Mouse (Mus musculus): ENCODE data around the gene Rbm5. TPM values are rescaled to one million over a fixed set of nuclear protein-coding genes. Genes with fewer than 3 reads are reported as not detected.
A peak's percentile ranks its signal among the peaks of the same experiment; 100 is the strongest.

The Rbm5 gene
- polyA plus RNA-seq, 1 experiment from 2014 or later = 145 TPM

DNA sequence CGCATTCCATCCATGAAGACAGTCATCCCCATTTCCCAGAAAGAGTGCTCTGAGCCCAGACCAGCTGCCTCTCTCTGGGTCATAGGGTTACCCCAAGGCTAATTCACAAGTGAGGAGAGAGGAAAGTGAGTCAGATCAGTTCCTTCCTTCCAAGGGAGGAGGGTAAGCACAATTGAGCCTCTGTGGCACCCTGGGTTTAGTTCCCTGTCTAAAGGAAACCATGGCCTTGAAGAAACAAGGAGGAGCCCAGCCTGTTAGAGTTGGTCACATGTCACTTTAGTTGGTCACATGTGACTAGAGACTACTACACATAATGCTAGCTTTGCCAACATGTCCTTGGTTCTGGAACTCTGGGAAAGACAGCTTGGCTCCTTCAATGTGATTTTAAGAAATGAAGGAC is 46.0 kb downstream of the Rbm5 start:
- H3K27ac ChIP-seq (replicated peaks; ENCODE audit: low read depth, low read length) = peak overlapping the region; percentile 71
- H3K4me1 ChIP-seq (ENCODE audit: control insufficient read depth, insufficient read depth, low read length) = peaks cover 55% of the 10 kb centered on the region
- H3K9ac ChIP-seq (ENCODE audit: low read depth, low read length) = no peak overlapping the region
- ATAC-seq (ENCODE audit: low read depth) = no peak
- 86% methylated on average over 1 of the region's 1 CpGs for WGBS
- no peak overlapping the region for H3K4me2 ChIP-seq (ENCODE audit: low read depth, low read length)
- H3K4me3 ChIP-seq (ENCODE audit: low read depth, low read length) = no peak overlapping the region
- DNase-seq (ENCODE audit: low spot score) = no peak
- H3K27me3 ChIP-seq (replicated peaks; ENCODE audit: control insufficient read depth, insufficient read depth, low read length) = no peaks in the 10 kb centered on the region
- H3K36me3 ChIP-seq (ENCODE audit: control insufficient read depth, insufficient read depth, low read length) = no peaks in the 10 kb centered on the region
- no peaks in the 10 kb centered on the region for H3K9me3 ChIP-seq (ENCODE audit: control insufficient read depth, low read length)

DNA sequence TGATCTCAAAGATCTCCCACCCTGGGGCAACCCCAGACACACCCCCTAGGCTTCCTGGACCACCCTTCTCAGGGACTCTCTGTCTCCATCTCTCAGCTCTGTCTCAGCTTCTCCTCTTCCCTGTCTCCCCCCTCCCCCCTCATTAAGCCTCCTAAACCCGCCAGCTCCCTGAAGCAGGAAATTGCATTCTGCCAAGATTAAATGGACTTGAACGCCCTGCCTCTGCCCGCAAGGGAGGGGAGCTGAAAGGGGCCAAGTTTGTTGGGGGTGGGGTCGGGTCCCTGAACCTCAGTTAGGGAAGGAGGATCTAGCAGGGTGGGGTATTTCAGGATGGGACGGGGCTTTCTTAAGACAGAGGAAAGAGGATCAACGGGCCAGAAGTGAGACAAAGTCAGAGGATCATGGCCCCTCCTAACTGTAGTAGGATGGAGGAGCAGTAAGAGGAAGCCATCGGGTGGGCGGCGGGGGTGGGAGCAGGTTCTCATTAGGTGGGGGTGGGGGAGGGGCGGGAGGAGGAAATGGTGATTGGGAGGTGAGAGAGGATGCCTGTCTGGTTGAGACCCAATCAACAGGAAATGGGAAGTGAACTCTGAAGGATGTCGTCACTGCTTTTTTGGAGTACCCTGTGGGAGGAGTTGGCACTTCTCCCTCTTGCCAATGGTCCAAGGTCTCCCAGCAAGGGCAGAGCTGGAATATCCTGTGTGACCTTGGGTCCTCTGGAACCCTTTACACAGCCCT is 46.8 kb downstream of the Rbm5 start:
- WGBS = 3% methylated on average over 10 of the region's 11 CpGs
- H3K36me3 ChIP-seq (ENCODE audit: control insufficient read depth, insufficient read depth, low read length) = no peaks in the 10 kb centered on the region

GRCm38 (mm10) chr9:107723292-107723691 is 47.5 kb downstream of the Rbm5 start:
- ATAC-seq (ENCODE audit: low read depth) = peak; percentile 64
- peak; percentile 65 for DNase-seq (ENCODE audit: low spot score)
- 20% methylated on average over 6 of the region's 6 CpGs for WGBS
- Histone ChIP-seq H3K4me2 (ENCODE audit: low read depth, low read length) (peak overlapping the region; percentile 48), H3K9ac (ENCODE audit: low read depth, low read length) (no peak overlapping the region), H3K9me3 (ENCODE audit: control insufficient read depth, low read length) (no peaks in the 10 kb centered on the region), H3K4me1 (ENCODE audit: control insufficient read depth, insufficient read depth, low read length) (peaks cover 49% of the 10 kb centered on the region), H3K4me3 (ENCODE audit: low read depth, low read length) (no peak overlapping the region), H3K27ac (replicated peaks; ENCODE audit: low read depth, low read length) (peak overlapping the region; percentile 71), H3K27me3 (replicated peaks; ENCODE audit: control insufficient read depth, insufficient read depth, low read length) (no peaks in the 10 kb centered on the region), H3K36me3 (ENCODE audit: control insufficient read depth, insufficient read depth, low read length) (no peaks in the 10 kb centered on the region)

More for the DNA sequence above, 46.8 kb downstream of the Rbm5 start:
- no peak overlapping the region; the same call in 1 of the 2 replicates for H3K4me3 ChIP-seq (ENCODE audit: low read depth, low read length)
- ATAC-seq (ENCODE audit: low read depth) (peak; percentile 67), DNase-seq (ENCODE audit: low spot score) (peak; percentile 92)
- peak overlapping the region; percentile 47 for H3K9ac ChIP-seq (ENCODE audit: low read depth, low read length)
- H3K4me1 ChIP-seq (ENCODE audit: control insufficient read depth, insufficient read depth, low read length) = peaks cover 49% of the 10 kb centered on the region
- H3K27me3 ChIP-seq (replicated peaks; ENCODE audit: control insufficient read depth, insufficient read depth, low read length) = no peaks in the 10 kb centered on the region
- peak overlapping the region; percentile 48 for H3K4me2 ChIP-seq (ENCODE audit: low read depth, low read length)
- H3K27ac ChIP-seq (replicated peaks; ENCODE audit: low read depth, low read length) = peak overlapping the region; percentile 71
- H3K9me3 ChIP-seq (ENCODE audit: control insufficient read depth, low read length) = no peaks in the 10 kb centered on the region

GRCm38 (mm10) chr9:107718781-107719540 is 51.8 kb downstream of the Rbm5 start:
- Histone ChIP-seq H3K9ac (ENCODE audit: low read depth, low read length) (no peak overlapping the region), H3K9me3 (ENCODE audit: control insufficient read depth, low read length) (no peaks in the 10 kb centered on the region), H3K4me1 (ENCODE audit: control insufficient read depth, insufficient read depth, low read length) (peaks cover 65% of the 10 kb centered on the region), H3K36me3 (ENCODE audit: control insufficient read depth, insufficient read depth, low read length) (no peaks in the 10 kb centered on the region), H3K27ac (replicated peaks; ENCODE audit: low read depth, low read length) (peak overlapping the region; percentile 50), H3K27me3 (replicated peaks; ENCODE audit: control insufficient read depth, insufficient read depth, low read length) (no peaks in the 10 kb centered on the region), H3K4me3 (ENCODE audit: low read depth, low read length) (no peak overlapping the region), H3K4me2 (ENCODE audit: low read depth, low read length) (no peak overlapping the region)
- ATAC-seq (ENCODE audit: low read depth) (no peak), DNase-seq (ENCODE audit: low spot score) (no peak)
- WGBS = 74% methylated on average over 10 of the region's 10 CpGs

- 11% methylated on average over 4 of the region's 6 CpGs for WGBS
- no peaks in the 10 kb centered on the region for H3K9me3 ChIP-seq (ENCODE audit: control insufficient read depth, low read length)
- no peaks in the 10 kb centered on the region for H3K36me3 ChIP-seq (ENCODE audit: control insufficient read depth, insufficient read depth, low read length)
- no peak overlapping the region for H3K4me3 ChIP-seq (ENCODE audit: low read depth, low read length)
- no peaks in the 10 kb centered on the region for H3K27me3 ChIP-seq (replicated peaks; ENCODE audit: control insufficient read depth, insufficient read depth, low read length)
- H3K27ac ChIP-seq (replicated peaks; ENCODE audit: low read depth, low read length) = peak overlapping the region; percentile 74
- H3K9ac ChIP-seq (ENCODE audit: low read depth, low read length) = no peak overlapping the region
- H3K4me1 ChIP-seq (ENCODE audit: control insufficient read depth, insufficient read depth, low read length) = peaks cover 53% of the 10 kb centered on the region
- H3K4me2 ChIP-seq (ENCODE audit: low read depth, low read length) = 0 out of 2 replicates have a peak overlapping the region, but pooled peaks have one; percentile 5
- peak; percentile 78 for DNase-seq (ENCODE audit: low spot score)
- ATAC-seq (ENCODE audit: low read depth) = peak; percentile 20; the same call in 1 of the 2 replicates
Measured at GRCm38 (mm10) chr9:107716951-107717350, 53.8 kb downstream of the Rbm5 start.

DNA sequence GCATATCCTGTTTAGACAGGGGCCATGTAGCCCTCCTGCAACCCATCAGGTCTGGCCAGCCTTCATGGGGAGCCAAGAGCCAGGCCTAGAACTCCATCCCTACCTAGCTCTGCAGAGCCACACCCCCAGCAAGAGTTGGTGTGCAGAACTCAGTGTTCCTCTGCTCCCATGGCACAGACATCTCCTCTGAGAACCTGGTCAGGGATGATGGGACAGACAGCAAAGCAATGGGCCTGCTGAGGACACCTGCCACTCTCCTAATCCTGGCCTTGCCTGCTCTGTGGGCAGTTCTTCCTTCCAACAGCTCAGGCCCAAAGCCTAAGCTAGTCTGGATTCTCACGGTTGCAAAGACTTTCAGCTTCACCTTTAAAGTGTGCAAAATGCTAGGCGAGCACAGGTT is 55.2 kb downstream of the Rbm5 start:
- Histone ChIP-seq H3K4me3 (ENCODE audit: low read depth, low read length) (no peak overlapping the region), H3K9ac (ENCODE audit: low read depth, low read length) (no peak overlapping the region), H3K36me3 (ENCODE audit: control insufficient read depth, insufficient read depth, low read length) (no peaks in the 10 kb centered on the region), H3K9me3 (ENCODE audit: control insufficient read depth, low read length) (no peaks in the 10 kb centered on the region), H3K27ac (replicated peaks; ENCODE audit: low read depth, low read length) (0 out of 2 replicates have a peak overlapping the region, but pooled peaks have one; percentile 92), H3K27me3 (replicated peaks; ENCODE audit: control insufficient read depth, insufficient read depth, low read length) (no peaks in the 10 kb centered on the region), H3K4me2 (ENCODE audit: low read depth, low read length) (no peak overlapping the region), H3K4me1 (ENCODE audit: control insufficient read depth, insufficient read depth, low read length) (peaks cover 49% of the 10 kb centered on the region)
- no peak for DNase-seq (ENCODE audit: low spot score)
- 85% methylated on average over 2 of the region's 2 CpGs for WGBS
- no peak for ATAC-seq (ENCODE audit: low read depth)

DNA sequence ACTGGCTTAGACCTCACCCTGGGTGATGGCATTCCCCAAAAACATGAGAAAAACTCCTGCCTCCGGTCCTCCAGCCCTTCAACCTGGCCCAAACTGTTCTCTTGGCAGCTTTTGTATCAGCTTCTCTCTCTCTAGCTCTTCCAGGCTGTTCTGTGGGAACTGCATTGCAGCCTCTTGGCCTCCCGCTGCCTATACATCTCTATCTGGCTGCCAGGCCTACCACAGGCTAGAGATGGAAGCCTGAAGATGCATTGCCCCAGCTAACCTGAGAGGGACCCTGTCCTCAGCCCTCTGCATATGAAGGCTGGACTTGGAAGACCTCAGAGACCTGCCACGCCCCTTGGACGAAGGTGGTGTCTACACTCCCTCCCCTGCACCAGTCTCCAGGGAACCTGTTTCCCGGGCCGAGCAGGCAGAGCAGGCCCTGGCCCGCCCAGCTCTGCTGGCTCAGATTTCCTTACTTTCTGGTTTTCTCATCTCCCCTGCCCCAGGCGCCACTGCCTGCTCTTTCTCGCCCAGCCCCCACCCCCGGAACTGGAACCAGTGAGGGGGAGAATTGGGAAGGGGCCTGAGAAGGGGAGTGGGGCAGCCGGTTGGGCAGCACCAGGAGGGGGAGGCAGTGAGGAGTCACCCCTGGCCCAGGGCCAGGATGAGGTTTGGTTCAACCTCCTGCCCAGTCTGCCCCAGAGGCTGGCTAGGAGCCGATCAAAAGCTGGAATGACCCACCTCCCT is 56.4 kb downstream of the Rbm5 start:
- ATAC-seq (ENCODE audit: low read depth) (peak; percentile 74), DNase-seq (ENCODE audit: low spot score) (peak; percentile 95)
- H3K4me2 ChIP-seq (ENCODE audit: low read depth, low read length) = peak overlapping the region; percentile 20
- H3K4me3 ChIP-seq (ENCODE audit: low read depth, low read length) = no peak overlapping the region
- H3K27me3 ChIP-seq (replicated peaks; ENCODE audit: control insufficient read depth, insufficient read depth, low read length) = no peaks in the 10 kb centered on the region
- no peaks in the 10 kb centered on the region for H3K9me3 ChIP-seq (ENCODE audit: control insufficient read depth, low read length)
- H3K4me1 ChIP-seq (ENCODE audit: control insufficient read depth, insufficient read depth, low read length) = peaks cover 54% of the 10 kb centered on the region
- WGBS = 8% methylated on average over 12 of the region's 12 CpGs
- H3K36me3 ChIP-seq (ENCODE audit: control insufficient read depth, insufficient read depth, low read length) = no peaks in the 10 kb centered on the region
- H3K9ac ChIP-seq (ENCODE audit: low read depth, low read length) = peak overlapping the region; percentile 20; the same call in 1 of the 2 replicates
- peak overlapping the region; percentile 92 for H3K27ac ChIP-seq (replicated peaks; ENCODE audit: low read depth, low read length)

- 2% methylated on average over 17 of the region's 86 CpGs for WGBS
- peak within 1 kb of the TSS; percentile 86 for H3K27ac ChIP-seq (replicated peaks; ENCODE audit: low read depth, low read length)
- peaks cover 11% of the 10 kb centered on the region for H3K36me3 ChIP-seq (ENCODE audit: control insufficient read depth, insufficient read depth, low read length)
- H3K4me3 ChIP-seq (ENCODE audit: low read depth, low read length) = peak within 1 kb of the TSS; percentile 92
- H3K27me3 ChIP-seq (replicated peaks; ENCODE audit: control insufficient read depth, insufficient read depth, low read length) = no peaks in the 10 kb centered on the region
- H3K9ac ChIP-seq (ENCODE audit: low read depth, low read length) = peak within 1 kb of the TSS; percentile 95
- DNase-seq (ENCODE audit: low spot score) = peak; percentile 94
- H3K9me3 ChIP-seq (ENCODE audit: control insufficient read depth, low read length) = no peaks in the 10 kb centered on the region
- peak; percentile 87 for ATAC-seq (ENCODE audit: low read depth)
- H3K4me2 ChIP-seq (ENCODE audit: low read depth, low read length) = peak within 1 kb of the TSS; percentile 92
- H3K4me1 ChIP-seq (ENCODE audit: control insufficient read depth, insufficient read depth, low read length) = peaks cover 42% of the 10 kb centered on the region
Measured at GRCm38 (mm10) chr9:107709697-107710483, 60.9 kb downstream of the Rbm5 start, which contains the start of gene Sema3f. Gene Sema3f, minus strand, starts transcription at chr9:107710475.
